Mouse (Mus musculus) thymus, postnatal 4 days (tissue): ENCODE data around the gene Mical2.
A peak's percentile ranks its signal among the peaks of the same experiment; 100 is the strongest.

ENCODE experiments used
- DNase-seq: peaks from one replicate; pipeline ENCODE4 v3.0.0; 2021

Gene Mical2

DNA sequence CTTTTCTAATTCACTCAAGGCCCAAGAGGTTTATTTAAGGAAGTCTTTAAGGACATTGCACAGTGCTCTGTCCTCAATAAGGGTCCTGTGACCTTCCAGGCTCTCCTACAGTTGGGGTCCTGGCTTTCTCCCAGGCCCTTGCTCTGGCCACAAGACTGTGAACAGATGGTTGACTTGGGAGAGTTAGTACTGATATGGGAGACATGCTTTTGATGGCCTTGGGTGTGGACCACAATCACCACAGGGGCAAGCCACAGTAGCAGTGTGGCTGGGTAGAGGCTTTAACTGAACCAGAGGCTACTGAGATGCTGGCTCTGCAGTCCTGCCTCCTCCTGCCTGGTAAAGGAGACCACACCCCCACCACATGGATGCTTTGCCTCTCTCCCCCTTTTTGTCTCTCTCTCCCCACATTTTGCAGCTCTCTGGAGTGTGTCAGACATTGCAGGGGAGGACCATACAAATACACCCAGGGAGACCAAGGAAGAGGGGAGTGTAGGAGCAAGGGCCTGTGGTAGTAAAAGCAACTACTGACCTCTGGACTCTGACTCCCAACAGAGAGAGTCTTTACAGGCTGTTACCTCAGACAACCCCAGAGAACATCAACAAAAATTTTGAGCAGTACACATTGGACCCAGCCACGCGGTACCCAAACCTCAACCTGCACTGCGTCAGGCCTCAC, 94.5 kb downstream of the Mical2 start:
- no peak for DNase-seq

DNA sequence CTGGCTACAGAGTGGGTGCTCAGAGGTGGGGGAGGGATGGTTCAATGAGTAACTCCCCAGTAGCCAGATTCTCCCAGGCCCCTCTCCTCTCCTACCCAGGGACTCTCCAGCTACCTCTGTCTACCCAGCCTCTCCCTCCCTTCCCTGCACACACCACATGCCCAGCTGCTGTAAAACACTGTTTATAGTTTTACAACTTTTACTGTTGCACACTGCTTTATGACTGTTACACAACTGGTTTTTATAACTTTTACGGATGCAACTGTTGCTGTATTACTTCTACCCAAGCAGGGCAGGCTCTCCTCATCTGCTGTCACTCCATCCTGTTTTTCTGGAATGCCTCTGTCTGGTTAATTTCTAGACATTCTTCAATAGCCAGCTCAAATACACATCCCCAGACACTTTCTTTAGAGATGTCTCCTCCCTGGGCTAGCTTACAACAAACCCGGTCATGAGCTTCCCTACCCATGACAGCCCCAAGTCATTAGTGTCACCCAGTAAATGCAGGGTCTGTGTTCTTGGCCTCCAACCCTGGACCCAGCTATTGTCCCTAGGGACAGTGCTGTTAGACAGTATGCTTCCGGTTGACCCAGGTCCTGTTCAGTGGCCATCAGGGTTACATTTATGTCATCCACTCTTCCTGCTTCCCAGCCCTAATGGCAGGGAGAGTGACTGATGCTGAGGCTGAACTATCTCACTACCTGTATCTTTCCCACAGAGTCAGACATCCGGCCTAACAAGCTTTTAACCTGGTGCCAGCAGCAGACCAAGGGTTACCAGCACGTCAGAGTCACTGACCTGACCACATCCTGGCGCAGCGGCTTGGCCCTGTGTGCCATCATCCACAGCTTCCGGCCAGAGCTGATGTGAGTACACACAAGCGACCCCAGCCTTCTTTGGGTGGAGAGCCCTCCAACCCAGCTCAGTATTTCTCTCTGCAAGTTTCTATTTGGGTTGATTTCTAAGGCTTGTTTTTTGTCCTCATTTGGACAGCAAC, 96.4 kb downstream of the Mical2 start:
- peak; percentile 46 for DNase-seq

DNA sequence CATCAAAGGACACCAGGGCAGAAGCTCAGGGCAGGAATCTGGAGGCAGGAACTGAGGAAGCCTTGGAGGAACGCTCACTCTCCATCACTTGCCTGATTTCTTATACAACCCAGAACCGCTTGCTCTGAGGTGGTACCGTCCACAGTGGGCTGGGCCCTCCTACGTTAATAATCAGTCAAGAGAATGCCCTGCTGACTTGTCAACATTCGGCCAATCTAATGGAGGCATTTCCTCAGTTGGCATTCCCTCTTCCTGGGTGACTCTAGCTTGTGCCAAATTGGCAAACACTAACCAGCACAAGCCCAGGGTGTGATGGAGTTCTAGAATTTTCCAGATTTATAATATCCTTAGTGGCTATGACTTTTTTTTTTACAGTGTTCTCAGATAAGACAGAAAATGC, 98.9 kb downstream of the Mical2 start:
- DNase-seq: no peak

DNA sequence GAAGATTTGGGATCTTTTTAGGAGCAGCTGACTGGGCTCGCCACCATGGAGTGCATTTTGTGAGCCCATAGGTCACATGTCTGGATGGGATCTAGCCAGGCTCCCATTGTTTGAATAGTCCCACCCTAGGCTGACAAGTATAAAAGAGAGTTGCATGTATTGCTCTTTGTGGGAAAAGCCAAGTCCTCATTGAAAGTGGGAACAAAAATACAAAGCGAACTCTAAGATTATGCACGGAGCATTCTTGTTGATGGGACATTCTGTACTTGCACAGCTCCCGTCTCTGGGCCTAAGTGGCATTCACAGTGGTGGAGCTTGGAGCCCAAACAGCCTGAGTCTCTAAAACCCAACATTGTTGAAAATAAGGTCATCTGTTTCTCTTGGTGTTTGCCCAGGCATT, 101.2 kb downstream of the Mical2 start:
- DNase-seq: no peak

DNA sequence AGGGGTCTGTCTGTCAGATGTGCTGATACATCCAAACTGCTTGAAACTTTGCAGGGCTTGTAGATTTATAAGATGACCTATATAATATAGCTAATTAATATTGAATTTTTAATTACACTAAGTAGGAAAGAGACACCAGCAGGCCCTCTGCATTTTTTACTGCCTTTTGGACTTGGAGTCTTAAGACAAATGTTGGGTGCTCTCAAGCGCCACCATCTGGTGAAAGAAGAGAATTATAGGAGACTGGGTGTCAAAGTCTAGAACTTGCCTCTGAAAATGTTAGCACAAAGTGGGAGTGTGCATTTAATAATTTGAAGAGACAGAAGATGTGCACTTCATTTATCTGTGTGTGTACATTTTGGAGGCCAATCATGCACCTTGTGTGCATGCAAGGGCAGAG, 103.3 kb downstream of the Mical2 start:
- DNase-seq: peak; percentile 67

DNA sequence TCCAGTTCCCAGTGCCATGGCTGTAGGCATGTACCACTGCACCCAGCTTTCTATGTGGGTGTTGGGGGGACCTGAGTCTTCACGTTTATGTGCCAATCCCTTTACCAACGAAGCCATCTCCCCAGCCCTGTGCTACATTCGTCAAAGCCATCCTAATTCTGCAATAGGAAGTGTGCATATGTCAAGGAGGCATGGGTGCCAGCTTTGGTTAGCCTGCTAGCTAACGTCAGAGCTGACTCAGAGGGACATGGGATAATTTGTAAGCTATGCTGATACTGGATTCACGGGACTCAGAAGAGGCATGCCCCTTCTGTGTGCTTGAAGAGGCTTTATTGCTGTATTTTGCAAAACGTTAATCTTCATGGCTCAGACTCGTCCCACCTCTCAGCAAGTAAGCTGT, 103.8 kb downstream of the Mical2 start:
- DNase-seq: no peak

DNA sequence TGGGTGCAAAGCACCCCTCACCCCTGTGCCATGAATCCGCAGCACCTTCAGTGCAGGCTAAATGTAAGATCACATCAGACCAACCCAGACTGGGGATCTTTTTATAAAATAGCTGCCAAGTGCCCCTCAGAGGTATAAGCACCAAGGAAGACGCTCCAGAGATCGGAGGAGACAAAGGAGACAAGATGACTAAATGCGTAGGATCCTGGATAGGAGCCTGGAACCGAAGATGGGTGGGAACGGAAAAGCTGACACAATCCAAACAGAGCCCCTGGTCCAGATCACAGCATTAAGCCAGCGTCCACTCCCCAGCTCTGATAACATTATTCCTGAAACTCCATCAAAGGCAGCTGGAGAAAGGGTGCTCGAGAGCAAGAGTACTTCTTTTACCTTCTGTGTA, 105.3 kb downstream of the Mical2 start:
- no peak for DNase-seq

DNA sequence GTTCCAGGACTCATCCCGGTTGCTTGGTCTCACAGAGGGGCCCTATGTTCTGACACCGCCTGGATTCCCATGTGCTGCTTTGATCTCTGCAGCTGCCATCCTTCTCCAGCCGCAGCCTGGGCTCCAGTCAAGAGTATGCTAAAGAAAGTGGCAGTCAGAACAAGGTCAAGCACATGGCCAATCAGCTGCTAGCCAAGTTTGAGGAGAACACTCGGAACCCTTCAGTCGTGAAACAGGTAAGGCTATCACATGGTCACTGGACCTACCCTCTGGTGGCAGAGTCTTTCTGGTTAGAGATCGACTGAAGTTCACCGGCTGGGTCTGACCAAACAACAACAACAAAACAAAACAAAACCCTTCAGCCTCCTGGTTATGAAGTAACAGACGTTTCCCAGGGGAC, 106.1 kb downstream of the Mical2 start:
- DNase-seq: no peak

DNA sequence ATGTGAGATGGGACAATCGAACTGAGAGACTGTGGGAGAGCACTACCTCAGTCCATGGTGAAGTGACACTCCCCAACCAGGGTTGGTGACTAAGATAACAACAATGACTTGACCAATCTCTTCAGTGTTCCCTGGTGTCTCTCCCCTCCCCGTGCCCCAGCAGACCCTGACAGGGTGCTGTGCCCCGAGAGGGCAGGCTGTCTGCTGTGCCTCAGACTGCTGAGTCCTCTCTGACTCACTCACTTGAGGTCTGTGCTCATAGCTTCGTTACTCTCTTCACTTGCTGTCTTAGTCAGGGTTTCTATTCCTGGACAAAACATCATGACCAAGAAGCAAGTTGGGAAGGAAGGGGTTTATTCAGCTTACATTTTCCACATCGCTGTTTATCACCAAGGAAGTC, 106.8 kb downstream of the Mical2 start:
- no peak for DNase-seq

DNA sequence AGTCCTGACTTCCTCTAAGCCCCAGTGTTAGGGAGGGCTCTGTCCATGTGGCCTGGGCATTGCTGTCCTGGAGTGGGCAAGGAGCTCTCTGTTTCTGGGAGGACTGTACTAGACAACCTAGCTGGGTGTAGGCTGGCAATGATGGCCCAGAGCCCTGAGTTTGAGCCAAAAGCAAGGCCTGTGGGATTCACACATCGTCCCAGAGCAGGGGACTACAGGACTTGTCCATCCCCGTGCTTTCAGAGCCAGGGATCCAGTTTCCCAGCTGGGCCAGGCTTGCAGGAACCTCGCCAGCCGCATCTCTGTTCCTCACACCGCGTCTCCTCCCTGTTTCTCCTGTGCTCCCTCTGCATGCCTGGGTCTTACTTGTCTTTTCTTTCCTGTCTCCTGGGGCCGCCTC, 107.7 kb downstream of the Mical2 start:
- no peak for DNase-seq

DNA sequence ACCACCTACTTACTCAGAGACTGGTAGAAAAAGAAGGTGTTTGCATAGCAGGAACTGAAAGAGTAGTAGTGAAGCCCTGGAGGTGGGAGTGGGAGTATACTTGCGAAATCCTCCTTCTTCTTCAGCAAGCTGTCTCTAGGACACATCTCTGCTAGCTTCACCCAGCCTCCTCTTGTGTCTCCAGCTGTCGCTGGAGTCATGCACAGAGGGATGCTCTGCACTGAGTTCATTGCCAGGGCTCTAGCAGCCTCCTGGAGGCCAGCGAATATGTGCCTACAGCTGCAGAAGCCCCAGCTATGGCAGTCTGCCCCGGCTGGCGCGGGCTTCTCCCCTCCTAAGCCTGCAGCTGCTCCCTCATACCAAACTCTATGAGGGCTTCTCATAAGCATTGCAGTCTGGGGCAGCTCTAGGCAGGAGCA, 110.6 kb downstream of the Mical2 start:
- DNase-seq: no peak

DNA sequence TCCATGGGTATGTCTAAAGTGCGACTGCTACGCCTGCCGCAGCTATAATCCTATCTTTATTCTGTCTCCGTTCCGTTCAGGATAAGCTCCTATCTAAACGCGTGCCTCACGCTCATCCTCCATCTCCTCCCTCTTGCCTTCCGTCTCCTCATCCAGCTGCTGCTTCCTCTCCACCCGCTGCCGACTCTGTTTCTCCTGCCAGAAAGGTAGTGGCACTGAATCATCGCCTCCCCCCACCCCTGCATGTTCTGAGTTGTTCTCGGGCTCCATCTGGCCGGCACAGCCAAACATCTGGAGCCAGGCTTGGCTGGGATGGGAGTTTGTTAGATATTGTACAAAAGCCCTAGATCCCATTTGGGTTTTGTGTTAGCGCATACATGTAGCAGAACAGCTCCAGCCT, 111.1 kb downstream of the Mical2 start:
- DNase-seq: no peak

DNA sequence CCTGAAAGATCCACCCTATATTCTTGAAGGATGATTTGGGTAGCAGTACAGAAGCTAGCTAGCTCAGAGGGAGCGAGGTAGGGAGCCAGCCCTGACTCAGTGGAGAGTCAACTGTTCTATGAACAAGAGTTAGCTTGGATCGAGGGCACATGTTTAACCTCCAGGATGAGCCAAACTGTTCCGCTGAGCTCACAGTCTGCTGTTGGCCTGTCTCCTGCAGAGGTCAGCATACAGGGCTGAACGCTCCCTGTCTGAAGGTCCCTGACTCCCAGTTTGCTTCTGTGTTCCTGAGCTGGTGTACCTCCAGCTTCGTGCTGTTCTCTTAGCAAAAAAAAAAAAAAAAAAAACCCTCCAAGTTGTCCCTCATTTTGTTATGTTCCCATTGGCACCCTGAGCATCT, 112.1 kb downstream of the Mical2 start:
- no peak for DNase-seq

DNA sequence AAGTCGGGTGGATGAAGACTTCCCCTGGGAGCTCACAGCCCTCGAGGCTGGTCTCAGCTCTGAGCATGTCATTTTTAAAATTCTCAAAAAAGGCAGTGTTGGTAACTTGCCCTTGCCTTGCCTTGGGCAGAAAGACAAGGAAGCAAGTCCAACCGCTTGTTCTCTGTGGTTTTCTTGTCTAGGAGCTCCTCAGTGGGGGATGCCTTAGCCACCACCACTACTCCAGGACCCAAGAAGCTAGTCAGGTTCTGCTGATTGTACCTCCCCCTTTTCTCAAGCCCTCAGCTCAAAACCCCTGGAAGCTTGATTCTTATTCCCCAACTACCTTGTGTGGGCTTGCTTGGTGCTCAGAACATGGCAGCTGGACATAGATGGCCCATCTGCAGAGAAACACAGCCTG, 115.4 kb downstream of the Mical2 start:
- no peak for DNase-seq

DNA sequence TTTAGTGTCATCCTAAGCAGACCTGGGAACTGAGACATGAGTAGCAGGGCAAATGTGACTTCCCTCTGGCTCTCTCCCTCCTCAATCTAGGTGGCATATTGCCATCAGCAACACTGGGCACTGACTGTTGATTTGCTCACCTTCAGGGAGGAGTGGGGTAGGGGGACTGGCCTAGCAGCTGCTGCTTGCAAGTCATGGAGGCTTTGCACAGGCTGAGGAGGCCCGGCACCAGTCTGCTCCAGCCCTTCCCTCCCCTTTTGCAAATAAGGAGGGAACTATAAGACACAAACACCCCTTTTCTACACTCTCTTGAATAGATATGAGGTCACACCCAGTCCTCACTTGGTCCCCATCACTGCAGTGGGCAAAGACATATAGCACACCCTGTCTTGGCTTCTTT, 120.0 kb downstream of the Mical2 start:
- DNase-seq: no peak

DNA sequence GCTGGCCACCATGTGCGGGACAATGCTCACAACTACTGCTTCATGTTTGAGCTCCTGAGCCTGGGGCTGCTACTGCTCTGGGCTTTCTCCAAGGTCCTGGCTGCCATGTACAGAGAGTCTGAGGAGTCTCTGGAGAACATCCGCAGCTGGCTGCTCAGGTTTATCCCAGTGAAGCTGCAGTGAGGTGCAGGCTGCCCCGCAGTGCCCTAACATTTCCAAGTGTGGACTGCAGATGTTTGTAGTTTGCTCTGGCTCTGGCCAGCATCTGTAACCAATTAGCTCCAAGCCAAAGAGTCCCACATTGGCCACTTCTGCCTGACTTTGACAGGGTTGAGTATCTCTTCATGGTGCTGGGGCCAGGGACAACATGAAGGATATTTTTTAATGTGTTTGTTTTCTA, 125.9 kb downstream of the Mical2 start:
- DNase-seq: no peak

DNA sequence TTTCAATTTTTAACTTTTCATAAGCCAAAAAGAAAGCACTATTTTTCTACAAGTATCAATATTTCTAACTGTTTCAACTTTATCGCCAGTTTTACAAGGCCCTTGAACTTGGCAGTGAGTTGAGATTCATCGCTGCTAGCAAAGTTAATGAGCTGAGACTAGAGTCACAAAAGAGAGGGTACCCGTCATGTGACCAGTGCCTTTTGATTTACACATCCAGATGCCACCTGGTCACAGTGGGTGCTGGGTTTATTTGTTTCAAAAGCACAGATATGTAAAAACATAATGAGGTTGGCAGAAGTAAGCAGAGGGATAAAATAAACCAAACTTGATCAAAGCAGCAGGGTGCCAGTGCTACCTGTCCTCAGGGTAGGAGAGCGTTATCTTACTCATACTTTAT, 126.3 kb downstream of the Mical2 start:
- no peak for DNase-seq

DNA sequence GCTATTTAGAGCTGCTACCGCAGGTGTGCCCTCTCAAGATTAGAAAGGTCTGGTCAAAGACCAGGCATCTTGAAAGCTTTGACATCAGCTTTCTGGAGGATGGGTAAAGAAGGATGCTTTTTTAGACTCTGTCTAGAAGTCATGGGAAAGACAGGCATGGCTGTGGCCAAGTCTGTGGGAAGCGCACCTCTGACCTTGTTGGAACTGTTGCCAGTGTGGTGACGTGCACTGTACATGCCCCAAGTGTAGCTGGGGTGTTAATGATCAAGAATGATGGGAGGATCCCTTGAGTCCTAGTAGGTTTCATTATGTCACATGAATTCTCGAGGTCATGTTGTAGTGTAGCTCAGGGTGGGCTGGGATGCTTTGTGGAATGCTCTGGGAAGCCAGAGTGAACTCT, 127.4 kb downstream of the Mical2 start:
- DNase-seq: no peak

DNA sequence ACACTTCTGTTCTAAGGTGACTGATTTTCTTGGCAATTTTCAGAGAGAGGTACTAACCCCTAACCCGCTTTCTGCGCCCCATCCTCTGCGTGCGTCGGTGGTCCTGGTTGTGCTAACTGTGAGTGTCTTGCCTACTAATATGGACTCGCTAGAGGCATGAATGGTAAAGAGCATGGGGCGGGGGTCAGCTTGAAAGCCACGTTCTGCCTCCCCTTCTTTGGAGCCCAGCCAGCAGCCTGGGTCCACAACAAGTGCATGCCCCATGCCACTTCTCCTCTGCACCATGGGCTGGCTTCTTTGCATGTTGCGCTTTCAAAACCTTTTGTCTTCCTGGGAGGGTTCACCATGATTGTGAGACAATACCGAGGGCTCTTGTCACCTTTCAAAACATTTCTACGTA, 128.3 kb downstream of the Mical2 start:
- no peak for DNase-seq

DNA sequence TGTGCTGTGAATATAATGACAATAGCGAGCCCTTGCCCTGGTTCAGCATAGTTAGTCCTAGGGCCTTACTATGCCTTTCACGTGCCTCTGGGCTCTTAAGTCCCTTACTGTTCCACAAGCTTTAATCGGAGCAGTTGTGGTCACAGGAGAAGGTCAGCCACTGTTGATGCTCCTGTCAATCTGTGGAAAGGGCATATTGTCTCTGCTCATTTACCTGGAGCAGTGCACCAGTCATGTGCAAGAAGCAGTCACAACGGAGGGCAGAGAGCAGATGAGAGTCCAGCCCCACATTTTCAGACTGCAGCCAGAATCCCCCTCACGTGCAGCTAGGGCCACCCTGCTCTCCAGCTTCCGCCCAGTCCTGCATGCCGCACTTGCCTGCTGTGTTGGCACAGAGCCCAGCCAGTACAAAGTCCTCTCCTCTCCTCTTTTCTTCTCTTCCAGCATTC, 128.9 kb downstream of the Mical2 start:
- DNase-seq: no peak

DNA sequence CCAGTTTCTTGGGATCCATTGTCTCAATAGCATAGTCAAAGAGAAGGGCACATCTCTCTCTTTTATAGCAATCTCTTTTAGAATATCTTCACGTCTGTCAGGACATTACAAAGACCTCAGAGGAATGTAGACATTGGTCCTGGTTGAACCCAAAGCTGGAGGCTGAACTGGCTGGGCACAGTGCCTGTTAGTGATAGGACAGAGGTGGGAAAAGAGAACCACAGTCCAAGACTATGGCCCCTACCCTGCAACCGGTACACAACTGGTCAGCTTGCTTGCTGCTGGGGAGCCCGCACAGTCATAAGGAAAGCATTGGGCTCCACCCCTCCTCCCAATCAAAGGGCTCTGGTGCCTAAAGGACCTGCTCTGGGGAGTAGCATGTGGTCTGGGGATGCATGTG, 133.9 kb downstream of the Mical2 start:
- no peak for DNase-seq

DNA sequence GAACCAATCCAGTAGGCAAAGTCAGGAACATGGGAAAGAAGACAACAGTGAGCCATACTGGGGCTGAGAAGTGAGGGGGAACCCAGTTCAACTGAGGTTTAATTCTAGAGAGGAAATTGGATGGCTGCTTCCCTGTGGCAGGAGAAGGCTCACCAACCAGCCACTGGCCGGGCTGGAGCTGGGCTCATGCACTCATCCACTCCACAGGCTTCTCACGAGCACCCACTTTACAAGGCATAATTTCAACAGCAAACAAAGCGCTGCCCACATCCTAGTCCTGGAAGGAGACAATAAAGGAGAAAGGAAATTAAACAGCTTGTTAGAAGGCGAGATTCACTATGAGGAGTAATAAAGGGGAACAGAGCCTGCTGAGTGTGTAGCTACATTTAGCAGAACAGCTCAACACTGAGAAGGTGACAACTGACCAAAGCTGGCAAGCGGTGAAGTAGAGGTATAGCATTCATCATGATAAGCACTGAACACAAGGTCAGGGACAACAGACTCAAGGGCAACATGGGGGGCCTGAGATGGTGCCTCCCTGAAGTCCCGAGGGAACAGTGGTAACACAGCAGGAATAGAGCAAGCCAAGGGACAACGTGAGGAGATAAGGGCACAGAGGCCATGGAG, 137.0 kb downstream of the Mical2 start:
- DNase-seq: no peak

DNA sequence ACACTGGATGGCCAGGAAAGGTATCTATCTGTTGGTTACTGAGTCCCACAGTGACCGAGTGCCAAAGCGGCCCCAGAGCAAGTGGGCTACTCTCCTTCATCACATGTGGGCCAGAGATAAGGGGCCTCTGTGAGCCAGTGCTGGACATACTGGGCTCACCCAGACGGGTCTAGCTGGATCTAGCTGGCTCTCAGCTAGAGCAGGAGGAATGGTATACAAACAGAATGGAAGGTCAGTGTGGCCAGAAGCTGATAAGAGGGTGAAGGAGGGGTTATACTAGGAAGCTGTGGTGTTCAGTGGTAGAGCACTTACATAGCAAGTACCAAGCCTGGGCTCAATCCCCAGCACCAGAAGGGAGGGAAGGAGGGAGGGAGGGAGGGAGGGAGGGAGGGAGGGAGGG, 140.2 kb downstream of the Mical2 start:
- DNase-seq: no peak

DNA sequence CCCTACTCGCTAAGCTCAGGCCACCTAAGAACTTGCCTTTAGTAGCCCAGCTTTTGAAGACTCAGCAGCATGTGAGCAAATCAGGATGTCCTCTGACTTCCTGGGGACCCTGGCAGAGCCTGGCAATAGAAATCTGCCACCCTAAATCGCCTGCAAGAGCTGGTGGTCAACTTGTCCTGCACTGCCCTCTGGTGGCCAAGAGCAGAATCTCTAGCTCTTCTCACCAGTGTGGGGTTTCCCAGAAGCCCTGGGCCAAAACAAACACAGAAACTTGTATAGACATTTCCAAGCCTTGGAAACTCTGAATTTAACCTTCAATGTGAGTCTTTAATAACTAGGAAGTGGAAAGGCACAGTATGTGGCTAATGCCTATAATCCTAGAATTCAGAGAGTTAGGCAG, 143.4 kb downstream of the Mical2 start:
- DNase-seq: peak; percentile 90
